Mouse (Mus musculus) 3134 (cell line): ENCODE data around the gene Rdh9.

Source experiments
- DNase-seq: peaks from one replicate; pipeline ENCODE4 v3.0.0-alpha.2; 2011; ENCODE audit warnings: low spot score; ENCODE audit not compliant: insufficient read length; ENCODE audit errors: extremely low read depth

Gene Rdh9

GRCm38 (mm10) chr10:127838539-127838938, 62.4 kb downstream of the Rdh9 start:
- no peak for DNase-seq

GRCm38 (mm10) chr10:127840776-127841175, 64.6 kb downstream of the Rdh9 start:
- DNase-seq: no peak
